Mouse (Mus musculus) megakaryocyte progenitor cell, adult 5-6 weeks (primary cell): ENCODE data around the gene Cxcr1. TPM values are rescaled to one million over a fixed set of nuclear protein-coding genes. Genes with fewer than 3 reads are reported as not detected.

Experiments used
- ATAC-seq: replicated peaks from 2 replicates; pipeline ENCODE4 v1.8.0; 2016; ENCODE audit warnings: mild to moderate bottlenecking, moderate TSS enrichment, inconsistent platforms; ENCODE audit not compliant: poor library complexity
- total RNA-seq, 2 experiments: library from RNA; stranded (forward) in 1 of 2; stranded (reverse) in 1 of 2; fragments of 157-497, 149-512 nt in 1 of 2; fragments of 200-1000 nt in 1 of 2; gene quantifications; 2 replicates each; pipeline versions ENCODE4 v1.2.3 to v1.2.4; 2015 to 2017

The Cxcr1 gene
- total RNA-seq, 2 experiments from 2014 or later = not detected

DNA sequence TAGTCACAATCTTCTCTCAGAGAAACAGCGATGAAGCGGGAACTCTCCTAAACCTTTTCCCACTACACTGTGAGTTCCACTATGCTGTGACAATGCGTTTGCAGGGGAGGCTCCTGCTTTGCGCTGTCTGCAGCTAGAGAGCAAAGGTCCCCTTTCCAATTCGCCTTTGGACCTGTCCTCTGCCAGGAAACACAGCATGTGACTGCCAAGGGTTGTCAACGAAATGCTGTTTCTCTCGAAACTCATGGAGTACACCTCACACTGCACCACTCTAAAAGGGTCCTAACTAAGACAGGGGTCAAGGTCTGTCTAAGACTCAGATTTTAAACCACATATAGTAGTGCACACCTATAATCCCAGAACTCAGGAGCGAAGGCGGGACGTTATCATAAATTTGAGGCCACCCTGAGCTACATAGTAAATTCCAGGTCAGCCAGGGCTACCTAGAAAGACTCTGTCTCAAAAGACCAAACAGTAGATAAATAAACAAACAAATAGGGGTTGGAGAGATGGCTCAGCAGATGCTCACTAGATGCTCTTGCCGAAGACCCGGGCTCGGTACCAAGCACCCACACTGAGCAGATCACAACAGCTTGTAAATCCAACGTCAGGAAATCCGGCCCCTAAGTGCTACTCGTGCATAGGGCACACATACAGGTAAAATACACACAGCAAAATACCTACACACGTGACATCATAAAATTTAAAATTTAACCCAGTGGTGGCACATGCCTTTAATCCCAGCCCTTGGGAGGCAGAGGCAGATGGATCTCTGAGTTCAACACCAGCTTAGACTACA, 2.4 kb upstream of the Cxcr1 start:
- no peak for ATAC-seq

GRCm38 (mm10) chr1:74195961-74196360, 1.5 kb upstream of the Cxcr1 start:
- ATAC-seq = peak; percentile 95

DNA sequence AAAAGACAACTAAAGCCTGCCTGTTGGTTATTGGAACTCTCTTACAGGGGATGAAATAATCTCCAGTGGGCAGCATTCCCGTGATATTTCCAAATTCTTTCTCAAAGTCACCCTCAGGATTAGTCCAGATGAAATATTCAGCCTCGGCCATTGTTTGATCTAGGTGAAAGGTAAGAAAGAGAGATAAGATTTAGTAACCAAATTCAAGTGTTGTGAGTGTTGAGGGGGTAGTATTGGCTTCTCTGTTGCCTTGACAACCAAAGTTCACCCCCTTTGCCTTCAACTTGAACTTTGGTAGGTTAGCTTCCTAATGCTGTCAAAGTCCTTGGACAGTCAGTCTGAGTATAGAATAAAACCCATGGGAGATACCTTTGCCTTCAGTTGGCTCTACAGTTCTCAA, 1.7 kb downstream of the Cxcr1 start:
- ATAC-seq = no peak

DNA sequence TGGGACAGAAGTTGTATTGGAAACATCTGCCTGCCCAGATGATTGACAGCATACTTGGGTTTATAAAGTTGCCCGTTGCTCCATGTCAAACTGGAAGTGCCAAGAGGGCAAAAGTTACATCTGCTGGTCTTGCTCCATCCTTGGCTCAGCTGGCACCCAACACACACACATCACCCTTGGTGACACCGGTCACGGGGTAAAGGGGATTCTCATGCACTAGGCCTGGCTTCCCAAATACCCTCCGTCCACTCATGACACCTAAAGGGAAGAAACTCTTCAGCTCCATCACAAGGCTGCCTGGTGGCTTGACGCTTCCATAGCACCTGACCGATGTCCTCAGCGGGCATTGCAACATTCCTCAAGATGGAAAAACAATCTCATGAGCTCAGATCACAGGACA, 4.0 kb downstream of the Cxcr1 start:
- no peak for ATAC-seq

- ATAC-seq = peak; percentile 41; the same call in 1 of the 2 replicates
Observed at GRCm38 (mm10) chr1:74183006-74183405, 11.4 kb downstream of the Cxcr1 start.

- no peak; the same call in 1 of the 2 replicates for ATAC-seq
Observed at GRCm38 (mm10) chr1:74181462-74181861, 13.0 kb downstream of the Cxcr1 start.

- peak; percentile 24; the same call in 1 of the 2 replicates for ATAC-seq
Observed at GRCm38 (mm10) chr1:74179624-74180408, 14.6 kb downstream of the Cxcr1 start.

DNA sequence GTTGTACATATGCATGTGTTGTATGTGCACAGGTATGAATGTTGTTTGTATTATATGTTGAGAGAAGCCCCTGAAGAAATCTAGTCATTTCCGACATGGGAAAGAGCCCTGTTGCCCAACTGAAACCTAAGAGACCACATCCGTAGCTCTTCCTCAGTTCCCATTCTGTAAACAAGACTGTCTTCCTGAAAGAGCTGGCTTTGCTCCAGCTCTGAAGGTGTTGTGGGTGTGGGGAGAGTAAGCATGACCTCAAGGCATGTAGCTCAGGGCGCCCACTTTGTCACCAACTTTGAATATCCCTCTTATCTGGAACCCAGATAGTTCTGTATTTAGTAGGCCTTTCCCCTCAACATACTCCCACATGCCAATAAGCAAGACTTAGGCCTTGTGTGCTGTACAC, 15.8 kb downstream of the Cxcr1 start:
- peak; percentile 80 for ATAC-seq

- no peak for ATAC-seq
Observed at GRCm38 (mm10) chr1:74175731-74176130, 18.7 kb downstream of the Cxcr1 start.

- ATAC-seq = peak; percentile 90
Observed at GRCm38 (mm10) chr1:74172722-74173121, 21.7 kb downstream of the Cxcr1 start.

DNA sequence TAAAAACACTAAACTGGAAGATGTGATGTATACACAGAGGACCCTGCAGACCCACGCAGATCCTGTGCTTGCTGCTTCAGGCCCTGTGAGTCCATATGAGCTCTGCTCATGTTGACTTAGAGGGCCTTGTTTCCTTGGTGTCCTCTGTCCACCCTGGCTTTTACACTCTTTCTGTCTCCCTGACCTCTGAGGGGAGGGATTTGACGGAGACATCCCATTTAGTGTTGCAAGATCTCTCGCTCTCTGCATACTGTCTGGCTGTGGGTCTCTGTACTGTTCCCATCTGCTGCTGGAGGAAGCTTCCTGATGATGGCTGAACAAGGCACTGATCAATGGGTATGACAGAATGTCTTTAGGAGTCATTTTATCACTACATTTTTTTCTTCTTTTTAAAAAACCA, 24.7 kb downstream of the Cxcr1 start:
- ATAC-seq = no peak

- ATAC-seq = peak; percentile 85
Observed at GRCm38 (mm10) chr1:74167136-74167535, 27.3 kb downstream of the Cxcr1 start.

DNA sequence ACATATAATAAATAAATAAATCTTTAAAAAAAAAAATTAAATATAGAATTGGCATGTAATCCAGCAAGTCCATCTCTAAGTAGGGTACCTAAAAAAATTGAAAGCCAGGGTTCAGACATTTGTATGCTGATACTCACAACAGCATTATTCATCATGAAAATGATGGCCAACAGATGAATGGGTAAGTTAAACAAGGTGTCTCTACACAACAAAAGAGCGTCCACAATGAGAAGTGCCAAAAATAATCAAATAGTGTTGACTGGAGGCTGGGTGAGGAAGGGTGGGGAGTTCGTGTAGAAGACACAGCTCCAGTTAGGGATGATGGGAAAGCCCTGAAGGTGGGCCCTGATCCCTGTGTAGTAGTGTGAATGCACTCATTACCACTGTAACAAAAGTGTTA, 34.4 kb downstream of the Cxcr1 start:
- no peak for ATAC-seq

GRCm38 (mm10) chr1:74159613-74160012, 34.8 kb downstream of the Cxcr1 start:
- ATAC-seq = peak; percentile 66

GRCm38 (mm10) chr1:74156381-74156910, 38.0 kb downstream of the Cxcr1 start:
- ATAC-seq = peak; percentile 57

DNA sequence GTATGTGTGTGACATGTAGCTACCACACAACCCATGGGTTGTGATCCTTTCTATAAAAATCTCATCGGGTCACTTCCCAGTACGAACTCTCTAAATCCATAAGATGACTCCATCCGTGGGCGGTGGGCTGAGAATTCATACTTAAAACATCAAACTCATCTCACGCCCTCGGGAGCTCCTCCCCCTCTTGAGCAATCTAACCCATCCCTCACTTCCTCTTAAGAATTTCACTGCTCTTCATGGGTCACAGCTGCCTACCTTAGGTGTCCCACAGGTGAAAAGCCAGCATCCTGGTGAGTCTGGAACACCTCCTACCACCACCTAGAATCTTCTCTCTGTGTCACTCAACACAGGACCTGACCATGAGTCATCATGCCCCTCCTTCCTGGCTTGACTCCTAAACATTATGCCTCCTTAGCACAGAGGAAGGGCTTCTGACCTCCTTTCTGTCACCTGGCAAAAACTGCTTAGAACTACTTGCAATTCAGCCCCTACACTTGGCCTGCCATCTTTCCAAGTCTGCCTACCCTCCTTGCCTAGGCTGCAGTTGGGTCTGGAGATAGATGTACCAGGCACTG, 38.9 kb downstream of the Cxcr1 start:
- peak; percentile 46 for ATAC-seq

DNA sequence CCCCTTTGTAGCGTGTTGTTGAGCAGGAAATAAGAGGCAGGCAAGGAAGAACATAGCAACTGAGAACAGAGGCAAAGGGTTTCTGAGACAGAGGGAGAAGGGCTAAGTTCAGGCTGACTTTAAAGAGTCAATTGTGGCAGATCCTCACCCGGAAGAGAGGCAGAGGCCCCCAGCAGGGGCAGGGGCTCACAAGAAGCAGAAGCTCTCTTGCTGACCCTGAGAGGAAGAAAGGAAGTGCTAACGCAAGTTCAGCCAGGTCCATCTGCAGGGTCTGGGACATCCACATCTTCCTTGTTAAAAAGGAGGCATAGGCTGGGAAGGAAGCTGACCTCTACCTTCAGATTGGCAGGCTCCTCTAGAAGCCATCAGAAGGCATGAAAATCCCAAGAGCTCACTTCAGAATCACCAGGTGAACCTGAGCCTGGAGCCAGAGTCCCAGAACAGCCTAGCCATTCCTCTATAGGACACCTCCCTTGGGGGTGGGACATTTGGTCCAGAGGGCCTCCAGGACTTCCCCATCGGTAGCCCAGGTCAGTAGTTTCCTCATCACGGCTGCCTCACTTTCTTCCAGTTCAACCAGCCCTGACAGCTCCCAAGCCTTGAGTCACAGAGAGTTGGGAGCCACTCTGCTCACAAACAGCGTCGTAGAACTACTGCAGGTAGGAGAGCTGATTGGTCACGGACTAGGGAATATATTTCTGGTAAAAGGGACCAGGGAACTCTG, 40.8 kb downstream of the Cxcr1 start, which contains the start of gene Cxcr2:
Cxcr2 (plus strand) TSS at position 529 of the 724 bp plus-strand sequence.
- ATAC-seq = no peak

GRCm38 (mm10) chr1:74151091-74151490, 43.3 kb downstream of the Cxcr1 start:
- peak; percentile 62 for ATAC-seq

GRCm38 (mm10) chr1:74150101-74150500, 44.3 kb downstream of the Cxcr1 start:
- no peak for ATAC-seq

- ATAC-seq = peak; percentile 40
Observed at GRCm38 (mm10) chr1:74149106-74149885, 45.1 kb downstream of the Cxcr1 start.
